Mouse (Mus musculus) E14TG2a.4 (cell line): Measurements from ENCODE around the gene P3h4.

Experiments
- H3K27me3 ChIP-seq: 2 replicates; pipeline ENCODE4 v1.6.1; 2014; ENCODE audit warnings: low read length, control low read depth; ENCODE audit not compliant: insufficient read depth
- H3K36me3 ChIP-seq: 2 replicates; pipeline ENCODE4 v1.6.1; 2014; ENCODE audit warnings: low read length, control low read depth; ENCODE audit not compliant: insufficient read depth
- H3K4me1 ChIP-seq: replicated peaks from 2 replicates; pipeline ENCODE4 v1.6.1; 2014; ENCODE audit warnings: low read depth, low read length, control low read depth
- H3K4me3 ChIP-seq: replicated peaks from 2 replicates; pipeline ENCODE4 v1.5.1; 2014; ENCODE audit warnings: mild to moderate bottlenecking, low read length
- H3K9me3 ChIP-seq: 2 replicates; pipeline ENCODE4 v1.6.1; 2014; ENCODE audit warnings: low read length, control low read depth
- CTCF ChIP-seq: conservative IDR thresholded peaks from 2 replicates; pipeline ENCODE4 v1.5.1; 2014; ENCODE audit warnings: low read length
- NANOG ChIP-seq: IDR thresholded peaks from 2 replicates; pipeline ENCODE4 v1.6.1; 2014; ENCODE audit warnings: borderline replicate concordance, low read length, mixed read lengths
- POU5F1 ChIP-seq: IDR thresholded peaks from 2 replicates; pipeline ENCODE4 v1.6.1; 2014; ENCODE audit warnings: low read length, borderline replicate concordance

The P3h4 gene

GRCm38 (mm10) chr11:100404456-100405074 lies 10.1 kb downstream of the P3h4 start:
- H3K9me3 ChIP-seq = no peaks in the 10 kb centered on the region
- TF ChIP-seq NANOG = no peak
- no peak for TF ChIP-seq CTCF
- TF ChIP-seq POU5F1 = no peak

GRCm38 (mm10) chr11:100403445-100404134 lies 11.0 kb downstream of the P3h4 start:
- no peak for TF ChIP-seq CTCF
- TF ChIP-seq POU5F1 = no peak
- TF ChIP-seq NANOG = no peak
- peaks cover 71% of the 10 kb centered on the region for H3K4me1 ChIP-seq
- no peaks in the 10 kb centered on the region for H3K9me3 ChIP-seq

More at GRCm38 (mm10) chr11:100404456-100405074, 10.1 kb downstream of the P3h4 start:
- Histone ChIP-seq H3K27me3 (no peaks in the 10 kb centered on the region), H3K4me1 (peaks cover 71% of the 10 kb centered on the region), H3K36me3 (peaks cover 16% of the 10 kb centered on the region), H3K4me3 (no peak overlapping the region)

DNA sequence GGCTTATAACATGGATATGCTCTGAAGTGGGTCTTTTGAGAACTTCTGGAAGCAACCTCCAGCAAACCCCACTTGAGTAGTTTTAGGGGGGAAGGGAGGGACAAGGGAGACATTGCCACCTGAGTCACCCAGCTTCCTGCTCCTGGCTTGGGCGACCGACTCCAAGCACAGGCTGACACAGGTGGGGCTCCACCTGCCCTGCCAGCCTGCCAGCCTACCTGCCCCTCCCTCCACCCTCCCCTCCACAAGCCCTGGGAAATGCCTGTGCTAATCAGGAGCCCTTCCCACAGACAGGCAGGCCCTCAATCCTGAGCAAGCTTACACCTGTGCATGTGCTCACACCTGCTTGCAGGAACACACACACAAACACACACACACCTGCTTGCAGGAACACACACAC lies 12.0 kb downstream of the P3h4 start:
- Histone ChIP-seq H3K4me1 (peaks cover 69% of the 10 kb centered on the region), H3K27me3 (no peaks in the 10 kb centered on the region), H3K36me3 (peaks cover 4% of the 10 kb centered on the region), H3K9me3 (no peaks in the 10 kb centered on the region), H3K4me3 (peak overlapping the region; percentile 10; the same call in 1 of the 2 replicates)
- TF ChIP-seq NANOG (no peak), CTCF (no peak), POU5F1 (no peak)

More at GRCm38 (mm10) chr11:100403445-100404134, 11.0 kb downstream of the P3h4 start:
- peaks cover 9% of the 10 kb centered on the region for H3K36me3 ChIP-seq
- H3K4me3 ChIP-seq = no peak overlapping the region
- H3K27me3 ChIP-seq = no peaks in the 10 kb centered on the region

DNA sequence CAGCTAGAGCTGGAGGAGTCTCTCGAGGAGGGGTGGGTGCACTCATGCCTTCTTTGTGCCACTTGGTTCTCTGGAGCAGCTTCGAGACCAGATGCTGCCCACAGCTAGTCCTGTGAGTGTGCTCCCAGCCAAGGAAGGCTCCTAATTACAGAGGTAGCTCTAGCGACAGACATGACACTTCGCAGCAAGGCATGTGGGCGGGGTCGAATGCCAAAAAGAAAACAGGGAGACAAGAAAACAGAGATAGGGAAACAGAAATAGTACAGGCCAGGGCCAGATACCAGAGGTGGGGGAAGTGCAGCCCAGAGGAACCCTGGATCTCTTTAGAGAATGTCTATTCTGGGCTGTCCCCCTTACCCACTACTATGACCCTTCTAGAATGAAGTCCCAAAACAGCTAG lies 12.4 kb downstream of the P3h4 start:
- no peak for TF ChIP-seq CTCF
- H3K4me1 ChIP-seq = peaks cover 65% of the 10 kb centered on the region
- H3K27me3 ChIP-seq = no peaks in the 10 kb centered on the region
- peak overlapping the region; percentile 10; the same call in 1 of the 2 replicates for H3K4me3 ChIP-seq
- H3K9me3 ChIP-seq = no peaks in the 10 kb centered on the region
- peaks cover 3% of the 10 kb centered on the region for H3K36me3 ChIP-seq

- H3K36me3 ChIP-seq = no peaks in the 10 kb centered on the region
These were observed 13.8 kb downstream of the P3h4 start for GRCm38 (mm10) chr11:100400842-100401241.

GRCm38 (mm10) chr11:100399727-100400538 lies 14.7 kb downstream of the P3h4 start:
- H3K4me1 ChIP-seq = peaks cover 68% of the 10 kb centered on the region
- peak overlapping the region; percentile 35 for H3K4me3 ChIP-seq
- no peaks in the 10 kb centered on the region for H3K27me3 ChIP-seq
- H3K36me3 ChIP-seq = peaks cover 3% of the 10 kb centered on the region
- H3K9me3 ChIP-seq = no peaks in the 10 kb centered on the region
- no peak for TF ChIP-seq POU5F1
- no peak for TF ChIP-seq NANOG
- no peak for TF ChIP-seq CTCF

More at GRCm38 (mm10) chr11:100400842-100401241, 13.8 kb downstream of the P3h4 start:
- Histone ChIP-seq H3K4me1 (peaks cover 63% of the 10 kb centered on the region), H3K4me3 (no peak overlapping the region), H3K9me3 (no peaks in the 10 kb centered on the region), H3K27me3 (no peaks in the 10 kb centered on the region)
- TF ChIP-seq POU5F1 = no peak
- TF ChIP-seq NANOG = no peak
- no peak for TF ChIP-seq CTCF

DNA sequence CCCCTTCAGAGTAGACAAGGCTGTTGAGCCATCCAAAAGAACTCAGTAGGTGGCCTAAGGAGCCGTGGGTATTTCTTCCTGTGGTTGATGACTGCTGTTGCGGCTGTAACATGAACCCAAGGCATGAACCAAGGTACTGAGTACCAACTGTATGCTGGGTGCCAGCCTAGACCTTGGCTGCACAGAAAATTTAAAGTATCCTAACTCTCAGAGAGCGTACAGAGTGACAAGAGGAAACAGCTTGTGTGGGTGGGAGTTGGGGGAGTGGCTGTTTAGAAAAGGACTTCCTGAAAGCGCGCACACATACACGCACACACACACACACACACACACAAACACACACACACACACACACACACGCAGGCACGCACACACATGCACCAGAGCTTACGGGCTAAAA lies 15.3 kb downstream of the P3h4 start:
- no peak for TF ChIP-seq NANOG
- no peak for TF ChIP-seq POU5F1
- no peak for TF ChIP-seq CTCF
- H3K9me3 ChIP-seq = no peaks in the 10 kb centered on the region
- no peaks in the 10 kb centered on the region for H3K27me3 ChIP-seq
- peaks cover 74% of the 10 kb centered on the region for H3K4me1 ChIP-seq
- peak overlapping the region; percentile 35; the same call in 1 of the 2 replicates for H3K4me3 ChIP-seq
- H3K36me3 ChIP-seq = peaks cover 9% of the 10 kb centered on the region

GRCm38 (mm10) chr11:100398517-100398916 lies 16.1 kb downstream of the P3h4 start:
- H3K4me3 ChIP-seq = no peak overlapping the region
- H3K4me1 ChIP-seq = peaks cover 82% of the 10 kb centered on the region
- no peaks in the 10 kb centered on the region for H3K9me3 ChIP-seq
- TF ChIP-seq CTCF (no peak), POU5F1 (no peak), NANOG (no peak)
- H3K36me3 ChIP-seq = peaks cover 17% of the 10 kb centered on the region
- no peaks in the 10 kb centered on the region for H3K27me3 ChIP-seq
